Mouse (Mus musculus) kidney, adult 2 months (tissue): ENCODE measurements around the gene Sirt1.

Source experiments
- CTCF ChIP-seq: fragments of 200-500 bp; conservative IDR thresholded peaks from 2 replicates; pipeline ENCODE4 v1.5.1; 2011; ENCODE audit warnings: low read depth, mild to moderate bottlenecking, control low read depth, low read length, moderate library complexity, mixed read lengths; ENCODE audit not compliant: insufficient read depth, insufficient read length
- POLR2A ChIP-seq: fragments of 200-500 bp; IDR thresholded peaks from one replicate; pipeline ENCODE4 v1.6.1; 2011; ENCODE audit warnings: low read depth, low read length, control low read depth

DNA sequence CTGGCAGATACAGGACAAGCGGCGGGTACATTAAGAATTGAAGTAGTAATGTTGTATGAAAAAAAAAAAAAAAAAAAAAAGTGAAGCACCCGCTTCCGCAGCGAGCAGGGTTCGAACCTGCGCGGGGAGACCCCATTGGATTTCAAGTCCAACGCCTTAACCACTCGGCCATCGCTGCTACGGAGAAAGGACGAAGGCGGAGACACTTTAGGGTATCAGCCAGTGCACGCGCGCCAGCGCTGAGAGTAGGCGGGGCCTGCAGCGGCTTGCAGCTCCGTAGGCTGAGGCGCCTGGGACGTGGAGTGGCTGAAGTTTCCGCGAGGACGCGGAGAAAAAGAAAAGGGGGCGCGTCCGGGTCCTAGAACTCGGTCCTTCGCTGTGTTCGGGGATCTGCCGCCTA lies 47.9 kb upstream of the Sirt1 start:
- TF ChIP-seq POLR2A (no peak), CTCF (0 out of 2 replicates have a peak, but pooled peaks have one; percentile 1)
